Mouse (Mus musculus) mouse trophoblast stem cell (cell line): ENCODE measurements around the gene Zfp704.

Source experiments
- in situ Hi-C, 2 experiments: fragments of 300-500 bp; cut with MseI, MboI; formaldehyde crosslinking; loops; 2 replicates in 1 of 2; 3 replicates in 1 of 2; pipeline ENCODE4 v1.15.1; 2025

Gene Zfp704

GRCm38 (mm10) chr3:9609581-9610341 is at the start of gene Zfp704:
Zfp704 (minus strand) TSS chr3:9610085.
- in situ Hi-C loops: loop anchor here in 1 of 2 experiments (10.0 kb wide), 1 partner anchor 205 kb away; no protein-coding TSS in a partner anchor

- in situ Hi-C loops: no loop called here
Measured at GRCm38 (mm10) chr3:9633036-9634005, 23.4 kb upstream of the Zfp704 start.

GRCm38 (mm10) chr3:9629951-9630350 is 20.1 kb upstream of the Zfp704 start:
- in situ Hi-C loops: no loop called here

GRCm38 (mm10) chr3:9628041-9628440 is 18.2 kb upstream of the Zfp704 start:
- in situ Hi-C loops: no loop called here

GRCm38 (mm10) chr3:9626149-9626548 is 16.3 kb upstream of the Zfp704 start:
- in situ Hi-C loops: no loop called here

- in situ Hi-C loops: no loop called here
Measured at GRCm38 (mm10) chr3:9620611-9621010, 10.7 kb upstream of the Zfp704 start.

- in situ Hi-C loops: no loop called here
Measured at GRCm38 (mm10) chr3:9619562-9620275, 9.8 kb upstream of the Zfp704 start.

- in situ Hi-C loops: no loop called here
Measured at GRCm38 (mm10) chr3:9617101-9617500, 7.2 kb upstream of the Zfp704 start.

GRCm38 (mm10) chr3:9614676-9615075 is 4.8 kb upstream of the Zfp704 start:
- in situ Hi-C loops: no loop called here

GRCm38 (mm10) chr3:9614011-9614410 is 4.1 kb upstream of the Zfp704 start:
- in situ Hi-C loops: no loop called here

- in situ Hi-C loops: no loop called here
Measured at GRCm38 (mm10) chr3:9611226-9611625, 1.3 kb upstream of the Zfp704 start.

GRCm38 (mm10) chr3:9610426-9610825 is 541 bp upstream of the Zfp704 start:
- in situ Hi-C loops: no loop called here

- in situ Hi-C loops: loop anchor here in 1 of 2 experiments (10.0 kb wide), 1 partner anchor 204 kb away; no protein-coding TSS in a partner anchor
Measured at GRCm38 (mm10) chr3:9608906-9609580, 842 bp downstream of the Zfp704 start.

- in situ Hi-C loops: loop anchor here in 1 of 2 experiments (10.0 kb wide), 1 partner anchor 204 kb away; no protein-coding TSS in a partner anchor
Measured at GRCm38 (mm10) chr3:9608441-9608905, 1.4 kb downstream of the Zfp704 start.

- in situ Hi-C loops: loop anchor here in 1 of 2 experiments (10.0 kb wide), 1 partner anchor 203 kb away; no protein-coding TSS in a partner anchor
Measured at GRCm38 (mm10) chr3:9607686-9608085, 2.2 kb downstream of the Zfp704 start.

- in situ Hi-C loops: loop anchor here in 1 of 2 experiments (10.0 kb wide), 1 partner anchor 201 kb away; no protein-coding TSS in a partner anchor
Measured at GRCm38 (mm10) chr3:9605784-9606706, 3.8 kb downstream of the Zfp704 start.

- in situ Hi-C loops: loop anchor here in 1 of 2 experiments (10.0 kb wide), 1 partner anchor 200 kb away; no protein-coding TSS in a partner anchor
Measured at GRCm38 (mm10) chr3:9604941-9605340, 4.9 kb downstream of the Zfp704 start.

GRCm38 (mm10) chr3:9603866-9604265 is 6.0 kb downstream of the Zfp704 start:
- in situ Hi-C loops: loop anchor here in 1 of 2 experiments (10.0 kb wide), 1 partner anchor 199 kb away; no protein-coding TSS in a partner anchor

- in situ Hi-C loops: loop anchor here in 1 of 2 experiments (10.0 kb wide), 1 partner anchor 196 kb away; no protein-coding TSS in a partner anchor
Measured at GRCm38 (mm10) chr3:9600577-9600976, 9.3 kb downstream of the Zfp704 start.
